Mouse (Mus musculus): Measurements from ENCODE around the gene Arl4d. TPM values are rescaled to one million over a fixed set of nuclear protein-coding genes. Genes with fewer than 3 reads are reported as not detected.
"Not testable (repeated sequence)": the region's sequence is repeated elsewhere in the genome, so short reads cannot be mapped to it uniquely, and the experiment has no call there.

Gene Arl4d
- total RNA-seq (2021) = 10 to 100 TPM; 21.6 to 31.0 TPM

GRCm38 (mm10) chr11:101664825-101665635, at the start of gene Arl4d:
Gene Arl4d, plus strand, starts transcription at chr11:101665541.
- peak; percentile 94 for DNase-seq (ENCODE audit: low spot score)
- intact Hi-C loops (cut with DNase I) = loop anchor here (5.0 kb wide), 1 partner anchor 32 kb away; no protein-coding TSS in a partner anchor

GRCm38 (mm10) chr11:101616104-101616503, 49.2 kb upstream of the Arl4d start:
- intact Hi-C loops (cut with DNase I) = no loop called here
- no peak for DNase-seq (ENCODE audit: low spot score)

- no peak for DNase-seq (ENCODE audit: low spot score)
- intact Hi-C loops (cut with DNase I) = no loop called here
Measured at GRCm38 (mm10) chr11:101616948-101617767, 48.2 kb upstream of the Arl4d start.

- intact Hi-C loops (cut with DNase I) = no loop called here
- DNase-seq (ENCODE audit: low spot score) = no peak
Measured at GRCm38 (mm10) chr11:101617849-101618248, 47.5 kb upstream of the Arl4d start.

GRCm38 (mm10) chr11:101618596-101618995, 46.7 kb upstream of the Arl4d start:
- intact Hi-C loops (cut with DNase I) = no loop called here

GRCm38 (mm10) chr11:101620022-101620655, 45.2 kb upstream of the Arl4d start:
- intact Hi-C loops (cut with DNase I); DNase-seq (ENCODE audit: low spot score): not testable (repeated sequence)

More at GRCm38 (mm10) chr11:101618596-101618995, 46.7 kb upstream of the Arl4d start:
- no peak for DNase-seq (ENCODE audit: low spot score)

- intact Hi-C loops (cut with DNase I) = no loop called here
- no peak for DNase-seq (ENCODE audit: low spot score)
Measured at GRCm38 (mm10) chr11:101626649-101626994, 38.7 kb upstream of the Arl4d start.

GRCm38 (mm10) chr11:101626995-101627856, 38.1 kb upstream of the Arl4d start, which contains the start of gene Rdm1:
Gene Rdm1, plus strand, starts transcription at chr11:101627195.
- DNase-seq (ENCODE audit: low spot score) = peak; percentile 53
- intact Hi-C loops (cut with DNase I) = no loop called here

- DNase-seq (ENCODE audit: low spot score) = peak; percentile 65
- intact Hi-C loops (cut with DNase I) = no loop called here
Measured at GRCm38 (mm10) chr11:101627857-101628559, 37.3 kb upstream of the Arl4d start.

GRCm38 (mm10) chr11:101628733-101629417, 36.5 kb upstream of the Arl4d start:
- DNase-seq (ENCODE audit: low spot score); intact Hi-C loops (cut with DNase I): not testable (repeated sequence)

- intact Hi-C loops (cut with DNase I) = no loop called here
- DNase-seq (ENCODE audit: low spot score) = no peak
Measured at GRCm38 (mm10) chr11:101635660-101636059, 29.7 kb upstream of the Arl4d start.

- no peak for DNase-seq (ENCODE audit: low spot score)
- intact Hi-C loops (cut with DNase I) = no loop called here
Measured at GRCm38 (mm10) chr11:101639761-101640160, 25.6 kb upstream of the Arl4d start.

- intact Hi-C loops (cut with DNase I) = not testable (repeated sequence)
Measured at GRCm38 (mm10) chr11:101640857-101641709, 24.3 kb upstream of the Arl4d start.

GRCm38 (mm10) chr11:101641710-101642642, 23.4 kb upstream of the Arl4d start:
- DNase-seq (ENCODE audit: low spot score); intact Hi-C loops (cut with DNase I): not testable (repeated sequence)

More at GRCm38 (mm10) chr11:101640857-101641709, 24.3 kb upstream of the Arl4d start:
- DNase-seq (ENCODE audit: low spot score) = peak; percentile 61

- intact Hi-C loops (cut with DNase I) = no loop called here
- DNase-seq (ENCODE audit: low spot score) = no peak
Measured at GRCm38 (mm10) chr11:101642931-101643330, 22.4 kb upstream of the Arl4d start.

- intact Hi-C loops (cut with DNase I) = no loop called here
Measured at GRCm38 (mm10) chr11:101644591-101644990, 20.8 kb upstream of the Arl4d start.

More at GRCm38 (mm10) chr11:101644591-101644990, 20.8 kb upstream of the Arl4d start:
- no peak for DNase-seq (ENCODE audit: low spot score)
